Mouse (Mus musculus) small intestine, adult 2 months (tissue): ENCODE measurements around the gene Ffar2.

Source experiments
- CTCF ChIP-seq: fragments of 200-500 bp; IDR thresholded peaks from 2 replicates; pipeline ENCODE4 v1.5.1; 2012; ENCODE audit warnings: low read depth, mild to moderate bottlenecking, control low read depth, inconsistent platforms, low read length, moderate library complexity, mixed read lengths; ENCODE audit not compliant: insufficient replicate concordance, insufficient read length; ENCODE audit errors: extremely low read depth
- POLR2A ChIP-seq: fragments of 200-500 bp; IDR thresholded peaks from 2 replicates; pipeline ENCODE4 v1.6.1; 2012; ENCODE audit warnings: low read depth, mild to moderate bottlenecking, control low read depth, inconsistent platforms, low read length, moderate library complexity

- no peak for TF ChIP-seq CTCF
- no peak for TF ChIP-seq POLR2A
Observed at GRCm38 (mm10) chr7:30812291-30812807, 11.2 kb downstream of the Ffar2 start.
